Mouse (Mus musculus) yolk sac, embryonic 10.5 days (tissue): ENCODE measurements around the gene Mrgpra2b.
"Not testable (repeated sequence)": the region's sequence is repeated elsewhere in the genome, so short reads cannot be mapped to it uniquely, and the experiment has no call there.

ENCODE experiments used
- DNase-seq: peaks from one replicate; pipeline ENCODE4 v3.0.0-alpha.2; 2017; ENCODE audit warnings: low spot score

Mrgpra2b gene

GRCm38 (mm10) chr7:47528762-47529161, at the start of gene Mrgpra2b:
Gene Mrgpra2b (minus strand): TSS chr7:47528862.
- no peak for DNase-seq

DNA sequence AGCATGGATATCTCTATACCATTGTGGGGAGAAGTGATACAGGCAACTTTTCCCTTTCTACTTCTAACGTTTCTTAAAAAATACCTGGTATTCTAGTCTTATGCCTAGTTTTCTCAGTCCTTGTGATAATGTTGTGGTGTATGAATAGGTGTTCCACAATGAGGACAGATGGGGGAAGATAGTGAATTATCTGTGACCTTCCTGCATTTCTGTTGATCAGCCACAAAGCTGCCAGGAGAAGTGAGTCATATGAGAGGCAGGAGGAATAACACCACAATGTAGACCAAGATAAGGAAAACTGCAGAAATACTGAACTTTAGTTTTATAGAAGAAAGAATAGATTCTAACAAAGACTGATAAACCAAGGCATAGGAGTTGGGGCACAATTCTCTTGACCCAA, 12.3 kb downstream of the Mrgpra2b start:
- DNase-seq: no peak

- DNase-seq: no peak
Observed at GRCm38 (mm10) chr7:47515050-47515449, 13.6 kb downstream of the Mrgpra2b start.

GRCm38 (mm10) chr7:47502953-47503352, 25.7 kb downstream of the Mrgpra2b start:
- no peak for DNase-seq

- not testable (repeated sequence) for DNase-seq
Observed at GRCm38 (mm10) chr7:47491266-47491665, 37.4 kb downstream of the Mrgpra2b start.

GRCm38 (mm10) chr7:47489438-47489837, 39.2 kb downstream of the Mrgpra2b start:
- not testable (repeated sequence) for DNase-seq

DNA sequence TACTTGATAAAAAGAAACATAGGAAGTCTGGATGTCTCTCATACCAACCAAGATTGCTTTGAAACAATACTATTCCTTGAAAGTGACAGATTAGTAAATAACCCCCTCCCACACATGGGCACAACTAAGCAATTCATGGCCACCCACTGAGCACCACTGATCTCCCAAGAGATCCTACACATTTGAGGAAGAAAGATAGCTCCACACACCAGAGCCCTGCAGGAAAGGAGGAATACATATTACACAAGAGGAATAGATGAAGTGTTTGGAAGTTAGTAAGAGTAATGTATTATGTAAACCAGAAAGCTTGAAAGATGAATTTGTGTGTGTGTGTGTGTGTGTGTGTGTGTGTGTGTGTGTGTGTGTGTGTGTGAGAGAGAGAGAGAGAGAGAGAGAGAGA, 45.5 kb downstream of the Mrgpra2b start:
- DNase-seq: not testable (repeated sequence)

DNA sequence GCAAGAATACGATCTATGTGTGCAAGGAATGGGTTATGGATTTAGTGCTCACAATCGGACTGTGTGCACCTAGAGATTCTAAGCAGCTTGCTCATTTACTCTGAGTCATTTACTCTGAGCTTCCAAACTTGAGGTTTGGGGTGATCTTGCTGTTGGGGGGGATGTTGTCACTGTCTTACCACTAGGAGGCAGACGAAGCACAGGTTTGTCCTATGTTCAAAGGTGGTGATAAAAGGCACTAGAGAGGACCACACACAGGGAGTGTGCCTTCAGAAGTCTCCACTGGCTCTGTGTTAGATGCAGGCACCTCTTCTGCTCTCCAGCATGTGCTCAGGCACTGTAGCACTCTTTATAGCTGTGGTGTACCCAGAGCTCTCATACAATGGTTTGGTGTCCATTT, 54.8 kb downstream of the Mrgpra2b start:
- DNase-seq: not testable (repeated sequence)

DNA sequence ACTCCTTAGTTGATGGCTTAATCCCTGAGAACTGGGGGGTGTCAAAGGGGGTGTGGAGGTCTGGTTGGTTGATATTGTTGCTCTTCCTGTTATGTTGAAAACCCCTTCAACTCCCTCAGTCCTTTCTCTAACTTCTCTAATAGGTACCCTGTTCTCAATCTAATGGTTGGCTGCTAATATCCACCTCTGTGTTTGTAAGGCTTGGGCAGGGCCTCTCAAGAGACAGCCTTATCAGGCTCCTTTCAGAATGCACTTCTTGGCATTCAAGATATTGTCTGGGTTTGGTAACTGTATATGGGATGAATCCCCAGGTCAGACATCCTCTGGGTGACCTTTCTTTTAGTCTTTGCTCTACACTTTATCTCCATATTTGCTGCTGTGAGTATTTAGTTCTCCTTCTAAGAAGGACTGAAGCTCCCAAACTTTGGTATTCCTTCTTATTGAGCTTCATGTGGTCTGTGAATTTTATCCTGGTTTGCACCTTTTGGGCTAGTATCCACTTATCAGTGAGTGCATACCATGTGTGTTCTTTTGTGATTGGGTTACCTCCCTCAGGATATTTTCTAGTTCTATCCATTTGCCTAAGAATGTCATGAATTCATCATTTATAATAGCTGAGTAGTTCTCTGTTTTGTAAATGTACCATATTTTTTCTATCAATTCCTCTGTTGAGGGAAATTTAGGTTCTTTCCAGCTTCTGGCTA, 63.2 kb downstream of the Mrgpra2b start:
- DNase-seq: not testable (repeated sequence)

- not testable (repeated sequence) for DNase-seq
Observed at GRCm38 (mm10) chr7:47452015-47452414, 76.6 kb downstream of the Mrgpra2b start, which contains the start of gene Mrgpra2a. Gene Mrgpra2a (minus strand): TSS chr7:47452139.

GRCm38 (mm10) chr7:47445729-47446128, 82.9 kb downstream of the Mrgpra2b start:
- DNase-seq: not testable (repeated sequence)

GRCm38 (mm10) chr7:47436463-47436862, 92.2 kb downstream of the Mrgpra2b start:
- DNase-seq: not testable (repeated sequence)

DNA sequence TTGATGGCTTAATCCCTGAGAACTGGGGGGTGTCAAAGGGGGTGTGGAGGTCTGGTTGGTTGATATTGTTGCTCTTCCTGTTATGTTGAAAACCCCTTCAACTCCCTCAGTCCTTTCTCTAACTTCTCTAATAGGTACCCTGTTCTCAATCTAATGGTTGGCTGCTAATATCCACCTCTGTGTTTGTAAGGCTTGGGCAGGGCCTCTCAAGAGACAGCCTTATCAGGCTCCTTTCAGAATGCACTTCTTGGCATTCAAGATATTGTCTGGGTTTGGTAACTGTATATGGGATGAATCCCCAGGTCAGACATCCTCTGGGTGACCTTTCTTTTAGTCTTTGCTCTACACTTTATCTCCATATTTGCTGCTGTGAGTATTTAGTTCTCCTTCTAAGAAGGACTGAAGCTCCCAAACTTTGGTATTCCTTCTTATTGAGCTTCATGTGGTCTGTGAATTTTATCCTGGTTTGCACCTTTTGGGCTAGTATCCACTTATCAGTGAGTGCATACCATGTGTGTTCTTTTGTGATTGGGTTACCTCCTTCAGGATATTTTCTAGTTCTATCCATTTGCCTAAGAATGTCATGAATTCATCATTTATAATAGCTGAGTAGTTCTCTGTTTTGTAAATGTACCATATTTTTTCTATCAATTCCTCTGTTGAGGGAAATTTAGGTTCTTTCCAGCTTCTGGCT, 100.7 kb downstream of the Mrgpra2b start:
- DNase-seq: not testable (repeated sequence)
